Mouse (Mus musculus): ENCODE measurements around the gene Slc13a5.

Slc13a5 gene

GRCm38 (mm10) chr11:72256441-72256840 lies 10.6 kb downstream of the Slc13a5 start:
- DNase-seq = no peak

GRCm38 (mm10) chr11:72255629-72256028 lies 11.4 kb downstream of the Slc13a5 start:
- DNase-seq = no peak

- no peak for DNase-seq
Observed at GRCm38 (mm10) chr11:72245196-72245753, 21.7 kb downstream of the Slc13a5 start.

- DNase-seq = no peak
Observed at GRCm38 (mm10) chr11:72240062-72240860, 26.8 kb downstream of the Slc13a5 start.

- no peak for DNase-seq
Observed at GRCm38 (mm10) chr11:72234013-72234412, 33.0 kb downstream of the Slc13a5 start.

- no peak for DNase-seq
Observed at GRCm38 (mm10) chr11:72232991-72233390, 34.0 kb downstream of the Slc13a5 start.

GRCm38 (mm10) chr11:72232068-72232467 lies 35.0 kb downstream of the Slc13a5 start:
- DNase-seq = no peak

GRCm38 (mm10) chr11:72228513-72228912 lies 38.5 kb downstream of the Slc13a5 start:
- no peak for DNase-seq

- DNase-seq = no peak
Observed at GRCm38 (mm10) chr11:72226901-72227300, 40.1 kb downstream of the Slc13a5 start.

GRCm38 (mm10) chr11:72226020-72226791 lies 40.8 kb downstream of the Slc13a5 start:
- no peak for DNase-seq

GRCm38 (mm10) chr11:72224865-72225264 lies 42.2 kb downstream of the Slc13a5 start:
- DNase-seq = peak; percentile 63 to 82

GRCm38 (mm10) chr11:72223414-72223813 lies 43.6 kb downstream of the Slc13a5 start:
- no peak for DNase-seq

GRCm38 (mm10) chr11:72221278-72221677 lies 45.7 kb downstream of the Slc13a5 start:
- peak; percentile 50 to 73 for DNase-seq

- no peak for DNase-seq
Observed at GRCm38 (mm10) chr11:72217116-72217515, 49.9 kb downstream of the Slc13a5 start.

GRCm38 (mm10) chr11:72215410-72215797 lies 51.6 kb downstream of the Slc13a5 start, which contains the start of gene Med31:
Med31 (minus strand) TSS chr11:72215592.
- DNase-seq = peak; percentile 82 to 85

GRCm38 (mm10) chr11:72214591-72215409 lies 52.2 kb downstream of the Slc13a5 start:
- DNase-seq = peak; percentile 95

GRCm38 (mm10) chr11:72207834-72208377 lies 59.1 kb downstream of the Slc13a5 start:
- no peak for DNase-seq

GRCm38 (mm10) chr11:72207204-72207833 lies 59.7 kb downstream of the Slc13a5 start, which contains the start of the genes 4933427D14Rik and Txndc17:
4933427D14Rik (minus strand) TSS chr11:72207459.
Txndc17 (plus strand) TSS chr11:72207547.
- DNase-seq = peak; percentile 90 to 92

- peak; percentile 44 to 46 for DNase-seq
Observed at GRCm38 (mm10) chr11:72206341-72207203, 60.5 kb downstream of the Slc13a5 start, which contains the start of gene Gm43951. Gm43951 (minus strand) TSS chr11:72206840.

- no peak for DNase-seq
Observed at GRCm38 (mm10) chr11:72205256-72205655, 61.8 kb downstream of the Slc13a5 start.

GRCm38 (mm10) chr11:72203440-72203839 lies 63.6 kb downstream of the Slc13a5 start:
- no peak for DNase-seq

Measured in lung, postnatal 4 days (tissue).